In genomic region chr11:104058600-104058999, GRCm38 (mm10) we compare ENCODE assay signal across 23 mouse cellular contexts.
A peak's percentile ranks its signal among the peaks of the same experiment; 100 is the strongest.
DNase-seq lines count a peak whose midpoint lies in the region; ATAC-seq and TF ChIP-seq lines count a peak whose summit lies in the region.
"Had no signal": no experiment of that assay in that cellular context is flagged by ENCODE, and none has a peak within 500 bp of the region (broad histone marks: within the 10 kb centered on the region; RNA-seq: fewer than 3 reads in every experiment).

No protein-coding gene starts in this region.

- H3K4me2 ChIP-seq in liver, embryonic 12.5 days = no peak overlapping the region
- no peak overlapping the region for H3K4me2 ChIP-seq in liver, embryonic 11.5 days
- no peak overlapping the region; the same call in 1 of the 2 replicates for H3K4me2 ChIP-seq in liver, embryonic 14.5 days (ENCODE audit: low read depth)
- H3K4me2 ChIP-seq in liver, embryonic 16.5 days (ENCODE audit: low read depth, low read length) = no peak overlapping the region
- H3K4me2 ChIP-seq: embryonic facial prominence, embryonic 13.5 days; embryonic facial prominence, embryonic 15.5 days; forebrain, embryonic 12.5 days had no signal

- no peak overlapping the region for H3K4me3 ChIP-seq in liver, embryonic 12.5 days
- H3K4me3 ChIP-seq in liver, embryonic 11.5 days (ENCODE audit: low read depth, low read length) = no peak overlapping the region
- H3K4me3 ChIP-seq in liver, embryonic 14.5 days (ENCODE audit: insufficient read depth in 1 of 2, low read depth in 2 of 2, low read length in 2 of 2) = no peak overlapping the region
- H3K4me3 ChIP-seq in liver, embryonic 16.5 days (ENCODE audit: low read depth, low read length) = no peak overlapping the region
- H3K4me3 ChIP-seq: embryonic facial prominence, embryonic 13.5 days; embryonic facial prominence, embryonic 15.5 days; erythroblast, embryonic 14.5 days; forebrain, embryonic 10.5 days; forebrain, embryonic 12.5 days had no signal

- TF ChIP-seq CTCF in liver, embryonic 14.5 days (IDR thresholded peaks at IDR 0.05; ENCODE audit: low read depth) = no peak

- no peaks in the 10 kb centered on the region for H3K36me3 ChIP-seq in liver, embryonic 12.5 days
- no peaks in the 10 kb centered on the region for H3K36me3 ChIP-seq in liver, embryonic 11.5 days (ENCODE audit: control insufficient read depth, insufficient read depth, low read length)
- no peaks in the 10 kb centered on the region for H3K36me3 ChIP-seq in liver, embryonic 14.5 days (replicated peaks; ENCODE audit: control insufficient read depth, insufficient read depth, low read depth)
- no peaks in the 10 kb centered on the region for H3K36me3 ChIP-seq in liver, embryonic 16.5 days (ENCODE audit: control insufficient read depth, insufficient read depth)
- H3K36me3 ChIP-seq: embryonic facial prominence, embryonic 13.5 days; embryonic facial prominence, embryonic 15.5 days; forebrain, embryonic 10.5 days; forebrain, embryonic 12.5 days had no signal

- H3K9ac ChIP-seq in liver, embryonic 12.5 days = no peak overlapping the region
- no peak overlapping the region for H3K9ac ChIP-seq in liver, embryonic 11.5 days (ENCODE audit: low read depth, low read length)
- H3K9ac ChIP-seq in liver, embryonic 14.5 days (replicated peaks) = no peak overlapping the region
- H3K9ac ChIP-seq in liver, embryonic 16.5 days (ENCODE audit: low read depth, low read length) = no peak overlapping the region
- H3K9ac ChIP-seq: embryonic facial prominence, embryonic 13.5 days; embryonic facial prominence, embryonic 15.5 days; forebrain, embryonic 12.5 days had no signal

- no peak for ATAC-seq in liver, embryonic 12.5 days
- no peak for ATAC-seq in liver, embryonic 11.5 days (replicated peaks; ENCODE audit: low FRiP score)
- ATAC-seq in liver, embryonic 14.5 days (ENCODE audit: insufficient read depth) = no peak
- peak; percentile 70 for ATAC-seq in liver, embryonic 16.5 days (ENCODE audit: low read depth)
- ATAC-seq: forebrain, embryonic 14.5 days had no signal

- peak overlapping the region; percentile 40; the same call in 1 of the 2 replicates for H3K27ac ChIP-seq in liver, embryonic 12.5 days
- no peak overlapping the region for H3K27ac ChIP-seq in liver, embryonic 11.5 days (ENCODE audit: low read depth, low read length)
- H3K27ac ChIP-seq in liver, embryonic 14.5 days = no peak overlapping the region
- H3K27ac ChIP-seq in liver, embryonic 16.5 days (ENCODE audit: low read length) = no peak overlapping the region
- H3K27ac ChIP-seq: embryonic facial prominence, embryonic 13.5 days; embryonic facial prominence, embryonic 15.5 days; forebrain, embryonic 10.5 days; forebrain, embryonic 12.5 days had no signal

- no peak for TF ChIP-seq EP300 in liver, embryonic 14.5 days (IDR thresholded peaks at IDR 0.05; ENCODE audit: low read depth)

- WGBS in liver, embryonic 12.5 days (ENCODE audit: insufficient replicate concordance) = 65% methylated on average over 6 of the region's 6 CpGs
- WGBS in liver, embryonic 11.5 days = 71% methylated on average over 6 of the region's 6 CpGs
- 64% methylated on average over 6 of the region's 6 CpGs for WGBS in liver, embryonic 14.5 days (ENCODE audit: insufficient replicate concordance)
- WGBS in liver, embryonic 16.5 days (ENCODE audit: insufficient replicate concordance) = 51% methylated on average over 6 of the region's 6 CpGs

- no peaks in the 10 kb centered on the region for H3K9me3 ChIP-seq in liver, embryonic 12.5 days (replicated peaks)
- H3K9me3 ChIP-seq in liver, embryonic 11.5 days (ENCODE audit: control insufficient read depth, low read length) = no peaks in the 10 kb centered on the region
- no peaks in the 10 kb centered on the region for H3K9me3 ChIP-seq in liver, embryonic 14.5 days (ENCODE audit: control insufficient read depth, low read length)
- H3K9me3 ChIP-seq in liver, embryonic 16.5 days (replicated peaks; ENCODE audit: control insufficient read depth, low read length) = no peaks in the 10 kb centered on the region
- H3K9me3 ChIP-seq: embryonic facial prominence, embryonic 13.5 days; embryonic facial prominence, embryonic 15.5 days; forebrain, embryonic 10.5 days; forebrain, embryonic 12.5 days had no signal

- no peaks in the 10 kb centered on the region for H3K27me3 ChIP-seq in liver, embryonic 12.5 days (replicated peaks)
- H3K27me3 ChIP-seq in liver, embryonic 11.5 days (replicated peaks; ENCODE audit: control insufficient read depth, insufficient read depth, low read length) = no peaks in the 10 kb centered on the region
- no peaks in the 10 kb centered on the region for H3K27me3 ChIP-seq in liver, embryonic 14.5 days (ENCODE audit: control insufficient read depth, insufficient read depth, low read length)
- H3K27me3 ChIP-seq in liver, embryonic 16.5 days (ENCODE audit: control insufficient read depth, insufficient read depth, low read depth, low read length) = no peaks in the 10 kb centered on the region
- H3K27me3 ChIP-seq: embryonic facial prominence, embryonic 13.5 days; embryonic facial prominence, embryonic 15.5 days; forebrain, embryonic 12.5 days had no signal

- H3K4me1 ChIP-seq in liver, embryonic 12.5 days = no peaks in the 10 kb centered on the region
- no peaks in the 10 kb centered on the region for H3K4me1 ChIP-seq in liver, embryonic 11.5 days (replicated peaks; ENCODE audit: control insufficient read depth, insufficient read depth, low read length)
- no peaks in the 10 kb centered on the region; a peak in 1 of 4 replicates for H3K4me1 ChIP-seq in liver, embryonic 14.5 days (replicated peaks; ENCODE audit: control insufficient read depth in 2 of 2, insufficient read depth in 2 of 2, low read length in 1 of 2)
- no peaks in the 10 kb centered on the region for H3K4me1 ChIP-seq in liver, embryonic 16.5 days (ENCODE audit: control insufficient read depth, low read depth, low read length)
- H3K4me1 ChIP-seq: embryonic facial prominence, embryonic 13.5 days; embryonic facial prominence, embryonic 15.5 days had no signal

- intact Hi-C loops in gastrocnemius, postnatal 36 days (cut with DNase I) = no loop called here

- DNase-seq in liver, embryonic 11.5 days (ENCODE audit: low spot score) = no peak
- DNase-seq in liver, embryonic 14.5 days (ENCODE audit: low read depth in 3 of 3, low spot score in 3 of 3) = peak in 2 of 3 experiments; percentile 4 to 12
- DNase-seq in gastrocnemius, postnatal 25 days = no peak
- DNase-seq in lung, postnatal 4 days = no peak
- DNase-seq in gastrocnemius, postnatal 36 days = no peak
- DNase-seq: adrenal gland, adult 2 months; adrenal gland, postnatal 10 days; adrenal gland, postnatal 25 days; cerebellum, adult 11 months; cerebellum, adult 18-20 months; cerebellum, adult 8-10 months; cerebellum, adult 9-11 months; cerebellum, postnatal 14 days; cerebellum, postnatal 36 days; embryo, embryonic 11 days had no signal

Comparison
In these comparisons a context has a peak if more than half of its experiments do, and no peak if none do; other contexts are left out.
1. DNase-seq: peak in liver, embryonic 14.5 days (2 of 3); none in liver, embryonic 11.5 days (single experiment), gastrocnemius, postnatal 25 days (single experiment), lung, postnatal 4 days (0 of 2) and gastrocnemius, postnatal 36 days (0 of 2).